Mouse (Mus musculus): ENCODE measurements at regions not wholly inside any gene's neighbourhood (a gene's known extent, or its start where the extent isn't known, plus 50 kb on each side); places are given as distances from the start of the nearest gene placed in this dataset.

GRCm38 (mm10) chr13:51973461-51973860 lies 127.0 kb downstream of the Gadd45g start:
- no peak for TF ChIP-seq POLR2A (IDR thresholded peaks at IDR 0.05; ENCODE audit: extremely low read depth, insufficient read depth, low read length)
- no peak for TF ChIP-seq CTCF (IDR thresholded peaks at IDR 0.05; ENCODE audit: low read depth, low read length)

Data from liver, adult 2 months (tissue).